Mouse (Mus musculus) liver, postnatal 0 days (tissue): ENCODE measurements at regions not wholly inside any gene's neighbourhood (a gene's known extent, or its start where the extent isn't known, plus 50 kb on each side); places are given as distances from the start of the nearest gene placed in this dataset.

Experiments used
- CTCF ChIP-seq: sonication (generic); IDR thresholded peaks from 2 replicates; pipeline ENCODE4 v1.5.1; 2016; ENCODE audit warnings: antibody characterized with exemption, low read depth
- EP300 ChIP-seq: IDR thresholded peaks from 2 replicates; pipeline ENCODE4 v1.6.1; 2016; ENCODE audit warnings: antibody characterized with exemption, low read depth, mild to moderate bottlenecking

DNA sequence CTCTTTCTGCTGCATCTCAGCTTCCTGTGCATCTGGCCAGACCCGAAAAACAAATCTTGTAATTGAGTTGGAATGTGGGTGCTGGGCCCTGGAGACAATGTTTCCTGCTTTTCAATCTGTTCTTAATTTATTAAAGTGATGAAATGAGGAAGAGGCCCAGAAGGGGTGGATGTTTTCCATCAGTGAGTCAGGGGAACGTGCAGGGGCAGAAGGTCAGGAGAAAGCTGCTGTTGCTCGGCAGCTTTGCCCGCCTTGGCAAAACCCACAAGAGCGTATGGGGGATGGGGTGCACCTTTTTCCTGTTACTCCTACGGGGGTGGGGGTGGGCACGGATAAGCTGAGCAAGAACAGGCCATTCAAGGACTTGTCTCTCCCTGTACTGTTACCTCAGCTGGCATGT is 156.2 kb downstream of the Dmrta2 start:
- TF ChIP-seq CTCF = no peak
- no peak for TF ChIP-seq EP300
